Mouse (Mus musculus) small intestine, adult 2 months (tissue): ENCODE data around the gene Nepro.

ENCODE experiments used
- CTCF ChIP-seq: fragments of 200-500 bp; IDR thresholded peaks from 2 replicates; pipeline ENCODE4 v1.5.1; 2012; ENCODE audit warnings: low read depth, mild to moderate bottlenecking, control low read depth, inconsistent platforms, low read length, moderate library complexity, mixed read lengths; ENCODE audit not compliant: insufficient replicate concordance, insufficient read length; ENCODE audit errors: extremely low read depth
- POLR2A ChIP-seq: fragments of 200-500 bp; IDR thresholded peaks from 2 replicates; pipeline ENCODE4 v1.6.1; 2012; ENCODE audit warnings: low read depth, mild to moderate bottlenecking, control low read depth, inconsistent platforms, low read length, moderate library complexity

DNA sequence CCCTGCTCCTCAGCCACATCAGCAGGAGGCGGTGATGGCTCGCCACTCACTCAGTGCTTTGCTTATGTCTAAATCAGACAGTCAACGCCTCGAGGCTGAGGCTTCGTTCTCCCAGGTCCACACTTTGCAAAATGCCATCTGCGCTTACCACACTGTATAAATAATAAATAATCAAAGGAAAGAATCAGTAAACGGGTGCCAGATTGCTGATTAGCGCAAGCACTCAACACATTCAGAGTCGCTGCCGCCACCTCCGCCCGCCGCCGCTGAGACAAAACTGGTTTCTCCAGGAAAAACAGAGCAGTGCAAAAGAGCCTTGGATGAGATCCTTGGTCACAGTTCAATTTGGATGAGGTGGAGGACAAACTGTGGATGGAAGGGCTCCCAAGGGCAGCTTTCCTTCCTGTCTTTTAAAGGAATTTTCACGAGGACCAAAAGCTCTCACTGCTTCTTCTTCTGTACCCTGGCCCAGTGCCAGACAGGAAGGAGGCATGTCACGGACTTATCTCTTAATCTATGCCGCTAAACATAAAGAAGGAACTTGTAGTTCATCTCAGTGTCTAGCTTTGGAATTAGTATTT, 32.5 kb upstream of the Nepro start:
- TF ChIP-seq CTCF: no peak
- no peak for TF ChIP-seq POLR2A
